Mouse (Mus musculus): ENCODE measurements around the gene Pop5. TPM values are rescaled to one million over a fixed set of nuclear protein-coding genes. Genes with fewer than 3 reads are reported as not detected.

The Pop5 gene
- total RNA-seq, 2 experiments from 2014 or later, result 104 to 110 TPM

DNA sequence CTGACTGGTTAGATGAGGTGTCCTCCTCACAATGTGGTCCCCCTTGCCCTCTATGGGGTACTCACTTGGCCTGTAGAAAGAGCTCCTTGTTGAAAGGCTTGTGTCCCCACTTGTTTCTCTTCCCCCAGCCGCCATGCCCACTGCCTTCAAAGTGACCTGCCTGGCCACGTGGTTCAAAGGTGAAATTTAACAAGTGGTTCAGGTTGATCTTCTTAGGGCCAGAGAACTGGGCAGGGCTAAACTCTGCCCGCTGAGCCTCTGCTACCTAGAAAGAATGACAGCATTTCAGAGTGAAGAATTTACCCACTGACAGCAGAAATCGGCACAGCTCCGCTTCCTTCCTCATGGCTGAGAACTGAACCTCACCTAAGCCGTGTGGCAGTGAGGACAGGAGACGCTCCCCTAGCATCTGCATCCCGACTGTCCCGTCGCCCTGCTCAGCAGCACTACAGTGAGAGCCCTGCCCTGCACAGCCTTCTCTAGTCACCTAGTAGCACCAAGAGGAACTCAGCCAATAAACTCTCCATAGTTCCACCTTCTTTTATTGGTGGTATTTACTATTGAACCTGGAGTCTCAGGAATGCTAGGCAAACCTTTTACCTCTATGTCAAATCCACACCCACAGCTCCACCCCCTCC lies 21.4 kb downstream of the Pop5 start:
- DNase-seq (ENCODE audit: low spot score in 2 of 2), result no peak
- intact Hi-C loops (cut with DNase I), result no loop called here

DNA sequence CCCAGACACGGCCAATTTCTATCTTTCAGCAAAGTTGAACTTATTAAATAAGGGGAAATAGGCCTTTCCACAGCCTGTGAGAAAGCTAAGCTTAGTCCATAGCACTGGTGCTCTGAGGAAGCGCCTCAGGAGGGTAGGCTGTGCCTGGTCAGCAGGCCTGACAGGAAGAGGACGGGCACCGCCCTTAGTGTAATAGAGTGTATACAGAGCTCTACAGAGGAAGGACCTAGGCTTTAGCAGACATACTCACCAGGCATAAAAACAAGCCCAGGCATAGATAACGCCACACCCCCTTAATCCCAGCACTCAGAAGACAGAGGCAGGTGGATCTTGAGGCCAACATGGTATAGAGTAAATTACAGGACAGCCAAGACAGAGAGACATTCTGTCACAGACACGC lies 24.7 kb downstream of the Pop5 start:
- no peak for DNase-seq (ENCODE audit: low spot score in 2 of 2)
- intact Hi-C loops (cut with DNase I), result loop anchor here (10.0 kb wide), 1 partner anchor 246 kb away; the partner anchor contains the start of gene Sppl3

DNA sequence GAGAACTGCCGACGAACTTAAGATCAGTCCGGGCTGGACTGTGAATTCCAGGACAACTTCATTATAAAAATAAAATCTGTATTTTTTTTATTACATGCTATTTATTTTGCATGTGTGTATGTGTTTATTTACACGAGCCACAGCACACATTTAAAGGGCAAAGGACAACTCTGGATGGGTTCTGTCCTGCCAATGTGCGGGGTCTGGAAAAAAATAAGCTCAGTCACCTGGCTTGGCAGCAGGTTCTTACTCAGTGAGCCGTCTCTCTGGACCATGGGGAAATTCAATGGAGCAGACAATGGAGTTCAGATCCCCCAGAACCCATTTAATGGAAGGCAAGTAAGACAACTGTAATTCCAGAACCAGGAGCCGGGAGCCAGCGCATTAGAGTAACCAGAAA lies 25.5 kb downstream of the Pop5 start:
- intact Hi-C loops (cut with DNase I), result loop anchor here (10.0 kb wide), 1 partner anchor 246 kb away; the partner anchor contains the start of gene Sppl3
- no peak for DNase-seq (ENCODE audit: low spot score in 2 of 2)

DNA sequence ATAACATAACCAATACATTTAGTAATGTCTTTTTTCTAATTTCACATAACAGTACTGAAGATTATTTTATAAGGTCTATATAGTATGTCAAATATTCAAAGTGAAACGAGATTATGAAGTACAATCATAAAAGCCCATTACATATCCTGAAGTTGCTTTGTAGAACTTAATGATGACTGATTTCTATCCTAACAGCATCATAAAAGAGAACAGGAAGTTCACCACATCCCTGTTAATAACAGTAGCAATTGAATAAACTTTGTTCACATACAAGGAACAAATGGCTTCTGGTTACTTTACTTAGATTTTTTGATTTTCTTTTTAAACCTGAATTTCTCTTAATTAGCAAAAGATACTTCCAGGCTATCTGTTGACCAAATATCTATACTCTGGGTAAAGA lies 26.2 kb downstream of the Pop5 start:
- intact Hi-C loops (cut with DNase I), result loop anchor here (10.0 kb wide), 1 partner anchor 247 kb away; the partner anchor contains the start of gene Sppl3

DNA sequence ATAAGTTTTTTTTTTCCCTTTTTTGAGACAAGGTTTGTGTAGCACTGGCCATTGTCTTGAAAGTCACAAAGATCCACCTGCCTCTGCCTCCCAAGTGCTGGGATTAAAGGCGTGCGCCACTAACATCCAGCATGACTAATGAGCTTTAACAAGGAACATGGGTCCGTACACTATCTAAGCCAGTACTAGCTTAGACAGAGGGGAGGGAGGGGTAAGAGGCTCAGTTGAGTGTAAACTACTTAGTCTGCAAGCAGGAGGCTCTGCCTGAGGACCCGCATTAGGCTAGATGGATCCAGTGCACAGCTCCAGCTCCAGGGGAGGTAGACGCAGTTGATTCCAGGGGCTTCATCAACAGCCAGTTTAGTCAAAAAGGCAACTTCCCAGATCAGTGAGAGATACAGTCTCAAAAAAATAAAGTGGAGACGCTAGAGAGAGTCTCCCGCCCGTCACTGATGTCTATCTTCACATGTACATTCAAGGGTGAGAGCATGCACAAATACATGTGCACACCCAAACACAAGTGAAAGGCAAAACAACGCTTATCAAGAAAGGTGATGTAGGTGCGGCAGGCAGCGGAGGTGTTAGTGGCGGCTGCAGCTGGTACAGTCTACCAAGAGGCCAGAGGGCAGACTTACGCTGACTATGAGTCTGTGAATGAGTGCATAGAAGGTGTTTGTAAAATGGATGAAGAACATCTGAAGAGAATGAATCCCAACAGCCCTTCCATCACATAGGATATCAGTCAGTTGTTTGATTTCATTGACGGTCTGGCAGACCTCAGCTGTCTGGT lies 27.1 kb downstream of the Pop5 start:
- intact Hi-C loops (cut with DNase I), result loop anchor here (10.0 kb wide), 1 partner anchor 248 kb away; the partner anchor contains the start of gene Sppl3
- DNase-seq (ENCODE audit: low spot score in 2 of 2), result no peak

More for the DNA sequence above, 26.2 kb downstream of the Pop5 start:
- no peak for DNase-seq (ENCODE audit: low spot score in 2 of 2)

DNA sequence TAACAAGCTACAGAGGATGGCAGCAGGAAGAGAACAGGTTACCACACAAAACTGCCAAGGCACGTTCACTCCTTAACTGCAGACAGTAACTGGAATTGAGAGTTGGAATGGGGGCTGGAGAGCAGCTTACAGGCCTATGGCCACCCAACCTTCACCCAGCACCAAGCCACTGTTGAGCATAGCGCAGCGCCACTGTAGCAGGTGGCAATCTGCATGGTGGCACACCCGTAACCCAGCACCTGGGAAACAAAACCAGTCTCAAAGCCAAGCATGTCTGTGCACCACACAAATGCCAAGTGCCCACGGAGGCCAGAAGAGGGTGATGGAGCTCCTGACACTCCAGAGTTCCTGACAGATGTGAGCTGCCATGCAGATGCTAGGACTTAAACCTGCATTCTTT lies 30.7 kb downstream of the Pop5 start:
- intact Hi-C loops (cut with DNase I), result loop anchor here (10.0 kb wide), 1 partner anchor 252 kb away; the partner anchor contains the start of gene Sppl3
- no peak for DNase-seq (ENCODE audit: low spot score in 2 of 2)

DNA sequence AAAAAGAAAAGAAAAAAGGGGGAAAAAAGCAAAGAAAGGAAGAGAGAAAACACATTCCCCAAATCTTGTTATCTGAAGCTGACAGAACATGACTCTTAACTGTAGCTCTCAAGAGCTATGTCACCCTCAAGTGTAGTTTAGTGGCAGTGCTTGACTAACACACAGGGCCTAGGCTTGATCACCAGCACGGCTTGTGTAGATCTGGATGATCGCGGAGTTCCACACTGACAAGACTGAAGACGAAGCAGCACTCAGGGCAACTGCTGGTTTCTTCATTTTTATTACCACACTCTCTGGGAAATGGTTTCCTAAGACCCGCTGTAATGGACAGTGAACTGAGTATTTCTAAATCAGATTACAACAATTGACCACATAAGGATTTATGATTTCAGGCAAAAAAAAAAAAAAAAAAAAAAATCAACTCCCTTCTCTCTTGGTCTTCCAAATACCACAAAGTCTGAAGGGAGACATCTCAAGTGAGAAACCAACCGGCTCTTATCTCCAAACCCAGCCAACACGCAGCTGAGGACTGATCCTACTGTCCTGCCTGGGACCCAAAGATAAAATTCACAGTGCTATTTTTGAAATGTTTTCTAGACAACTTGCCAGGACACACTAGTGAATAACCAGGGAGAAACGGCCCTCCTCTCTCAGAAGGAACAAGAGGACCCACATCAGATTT lies 31.3 kb downstream of the Pop5 start:
- intact Hi-C loops (cut with DNase I), result loop anchor here (10.0 kb wide), 1 partner anchor 252 kb away; the partner anchor contains the start of gene Sppl3
- no peak for DNase-seq (ENCODE audit: low spot score in 2 of 2)

DNA sequence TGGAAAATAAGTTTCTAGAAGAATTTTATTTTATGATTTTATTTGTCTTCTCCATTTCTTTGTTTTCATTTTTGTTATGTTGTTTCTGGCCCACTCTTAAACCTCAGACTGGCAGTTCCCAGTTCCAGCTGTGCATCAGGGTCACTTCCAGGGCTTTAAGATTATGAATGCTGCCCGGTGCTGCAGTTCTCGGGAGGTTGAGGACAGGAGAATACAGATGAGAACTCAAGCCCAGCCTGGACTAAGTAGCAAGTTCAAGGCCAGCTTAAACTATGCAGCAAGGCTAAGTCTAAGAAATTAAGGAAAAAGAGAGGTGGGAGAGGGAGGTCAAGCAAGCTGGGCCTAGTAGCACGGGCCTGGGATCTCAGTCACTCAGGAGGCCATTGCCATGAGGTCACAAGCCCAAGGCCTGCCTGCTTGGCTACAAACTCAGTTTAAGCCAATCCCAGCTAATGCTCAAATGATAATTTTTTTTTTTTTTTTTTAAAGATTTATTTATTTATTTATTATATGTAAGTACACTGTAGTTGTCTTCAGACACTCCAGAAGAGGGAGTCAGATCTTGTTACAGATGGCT lies 31.9 kb downstream of the Pop5 start:
- no peak for DNase-seq (ENCODE audit: low spot score in 2 of 2)
- intact Hi-C loops (cut with DNase I), result loop anchor here (10.0 kb wide), 1 partner anchor 253 kb away; the partner anchor contains the start of gene Sppl3

DNA sequence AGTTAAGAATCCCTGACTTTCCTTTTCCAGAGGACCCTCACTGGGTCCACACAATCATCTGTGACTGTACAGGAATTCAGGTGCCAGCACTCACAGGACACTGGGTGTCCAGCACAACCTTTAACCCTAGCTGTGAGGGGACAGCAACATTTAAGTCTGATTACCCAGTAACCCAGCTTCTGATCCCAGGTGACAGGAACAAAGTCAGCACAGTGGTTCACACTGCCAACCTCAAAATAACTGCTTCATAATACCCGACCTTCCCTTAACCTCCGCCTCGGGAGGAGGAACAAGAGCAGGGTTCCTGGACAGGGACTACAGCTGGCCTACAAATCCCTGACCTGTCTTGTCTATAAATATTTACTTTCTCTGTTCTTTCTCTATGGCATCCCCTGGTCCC lies 32.6 kb downstream of the Pop5 start:
- DNase-seq (ENCODE audit: low spot score in 2 of 2), result no peak
- intact Hi-C loops (cut with DNase I), result loop anchor here (10.0 kb wide), 1 partner anchor 253 kb away; the partner anchor contains the start of gene Sppl3

DNA sequence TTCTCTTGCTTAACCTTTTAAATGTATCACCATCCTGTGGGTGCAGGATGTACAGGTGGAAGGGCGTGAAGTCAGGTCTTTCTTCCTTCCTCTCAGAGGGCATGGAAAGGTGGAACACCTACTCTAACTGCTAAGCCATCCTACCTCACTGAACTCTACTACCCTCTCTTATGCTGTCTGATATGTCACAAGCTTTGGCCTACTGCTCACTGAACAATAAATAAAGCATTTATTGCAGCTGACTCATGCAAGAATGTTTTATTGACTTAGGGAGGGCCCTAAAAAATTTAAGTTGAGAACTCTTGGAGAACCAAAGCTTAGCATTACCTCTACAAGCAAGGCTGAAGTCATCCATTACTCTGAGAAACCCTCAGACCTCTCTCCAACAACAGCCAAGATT lies 34.3 kb downstream of the Pop5 start:
- intact Hi-C loops (cut with DNase I), result loop anchor here (10.0 kb wide), 1 partner anchor 255 kb away; the partner anchor contains the start of gene Sppl3
- DNase-seq (ENCODE audit: low spot score in 2 of 2), result no peak

DNA sequence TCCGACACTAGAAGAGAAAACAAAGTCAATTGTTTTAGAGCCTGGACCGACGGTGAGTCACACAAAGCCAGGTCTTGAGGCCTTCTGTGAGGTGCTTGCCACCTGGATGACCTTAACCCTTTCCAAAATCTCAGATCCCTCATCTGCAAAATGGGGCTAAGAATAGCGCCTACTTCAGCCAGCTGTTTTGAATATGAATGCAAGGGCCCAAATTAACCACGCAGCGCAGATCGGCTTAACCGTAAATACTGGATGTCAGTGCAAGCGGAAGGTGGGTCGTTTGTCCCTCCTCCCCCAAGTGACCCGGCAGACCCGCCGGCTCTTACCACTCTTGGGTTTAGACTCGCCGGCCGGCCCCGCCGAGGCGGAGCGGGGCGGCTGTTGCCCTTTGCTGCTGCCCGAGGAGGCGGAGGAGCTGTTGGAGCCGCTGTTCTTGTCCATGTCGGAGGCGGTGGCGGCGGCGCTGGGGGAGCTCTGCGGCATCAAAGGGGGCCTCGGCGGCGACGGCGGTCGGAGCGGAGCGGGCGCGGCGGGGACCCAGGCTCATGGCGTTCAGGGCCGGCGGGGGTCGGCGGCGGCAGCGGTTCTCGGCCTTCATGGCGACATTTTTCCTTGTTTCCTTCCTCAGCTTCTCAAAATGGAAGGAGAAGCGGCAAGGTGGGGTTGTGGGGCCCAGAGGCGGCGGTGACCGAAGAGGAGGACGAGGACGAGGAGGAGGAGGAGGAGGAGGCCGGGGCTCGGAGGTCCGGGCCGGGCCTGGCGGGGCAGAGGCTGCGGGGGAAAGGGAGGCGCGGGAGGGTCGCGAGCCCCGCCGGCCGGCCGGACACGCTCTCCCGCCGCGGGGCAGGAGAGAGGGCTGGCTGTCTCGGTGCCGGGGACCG lies 36.5 kb downstream of the Pop5 start:
- intact Hi-C loops (cut with DNase I), result loop anchor here (2.0 kb wide), 1 partner anchor 29 kb away; the partner anchor contains the start of gene Dynll1
- DNase-seq (ENCODE audit: low spot score in 2 of 2), result peak; percentile 23 to 29

DNA sequence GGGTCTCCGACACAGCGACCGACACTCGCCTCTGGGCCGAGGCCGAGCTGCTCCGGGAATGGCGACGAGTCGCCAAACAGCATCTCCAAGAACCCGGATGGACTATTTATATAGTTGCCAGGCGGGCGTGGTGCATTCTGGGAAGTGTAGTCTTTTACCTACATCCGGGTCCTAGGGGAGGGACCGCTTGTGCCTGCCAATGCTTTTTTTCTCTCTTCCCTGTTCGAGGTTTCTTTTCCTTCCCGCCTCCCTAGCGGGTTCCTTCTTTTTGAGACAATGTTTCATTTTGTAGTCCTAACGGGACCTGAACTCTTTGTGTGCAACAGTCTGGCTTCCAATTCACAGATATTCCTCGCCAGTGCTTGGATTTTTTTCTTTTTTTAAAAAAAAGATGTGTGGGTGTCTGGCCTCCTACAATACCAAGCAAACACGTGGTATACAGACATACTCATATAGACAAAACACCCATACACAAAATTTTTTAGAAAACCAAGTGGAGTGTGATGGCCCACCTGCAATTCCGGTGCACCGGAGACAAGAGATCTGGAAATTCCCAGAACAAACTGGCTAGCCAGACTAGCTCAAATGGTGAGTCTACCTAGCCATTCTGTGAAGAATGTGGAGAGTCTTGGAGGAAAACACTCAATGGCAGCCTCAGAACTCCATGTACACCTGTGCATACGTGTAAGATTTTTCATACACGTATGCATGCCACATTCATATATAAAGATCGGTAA lies 37.3 kb downstream of the Pop5 start, which contains the start of gene Rnf10:
Gene Rnf10, minus strand, starts transcription at position 87 of the 737 bp plus-strand sequence.
- intact Hi-C loops (cut with DNase I), result loop anchor here (2.0 kb wide), 1 partner anchor 28 kb away; the partner anchor contains the start of gene Dynll1
- DNase-seq (ENCODE audit: low spot score in 2 of 2), result peak; percentile 99

DNA sequence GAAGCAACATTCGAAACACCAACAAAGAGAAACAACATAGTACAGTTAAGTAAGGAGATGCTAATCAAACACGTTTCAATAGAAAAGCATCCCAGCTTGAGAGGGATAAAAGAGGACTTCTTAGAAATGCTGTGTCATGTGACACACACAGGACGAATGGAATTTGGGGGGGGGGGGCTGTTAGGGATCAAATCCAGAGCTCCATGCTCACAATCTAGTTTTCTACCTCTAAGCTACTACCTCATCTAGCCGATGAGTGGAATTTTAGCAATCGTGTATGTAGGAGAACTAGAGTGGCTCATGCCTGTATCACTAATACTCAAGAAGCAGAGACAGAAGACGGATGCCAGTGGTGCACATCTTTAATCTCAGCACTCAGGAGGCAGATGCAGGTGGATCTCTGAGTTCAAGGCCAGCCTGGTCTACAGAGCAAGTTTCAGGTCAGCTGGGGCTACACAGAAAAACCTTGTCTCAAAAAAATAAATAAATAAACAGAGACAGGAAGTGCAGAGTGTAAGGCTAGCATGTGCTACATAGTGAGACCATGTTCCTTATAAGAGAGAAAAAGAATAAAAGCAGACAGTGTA lies 38.0 kb downstream of the Pop5 start:
- intact Hi-C loops (cut with DNase I), result loop anchor here (2.0 kb wide), 1 partner anchor 27 kb away; the partner anchor contains the start of gene Dynll1
- DNase-seq (ENCODE audit: low spot score in 2 of 2), result no peak

DNA sequence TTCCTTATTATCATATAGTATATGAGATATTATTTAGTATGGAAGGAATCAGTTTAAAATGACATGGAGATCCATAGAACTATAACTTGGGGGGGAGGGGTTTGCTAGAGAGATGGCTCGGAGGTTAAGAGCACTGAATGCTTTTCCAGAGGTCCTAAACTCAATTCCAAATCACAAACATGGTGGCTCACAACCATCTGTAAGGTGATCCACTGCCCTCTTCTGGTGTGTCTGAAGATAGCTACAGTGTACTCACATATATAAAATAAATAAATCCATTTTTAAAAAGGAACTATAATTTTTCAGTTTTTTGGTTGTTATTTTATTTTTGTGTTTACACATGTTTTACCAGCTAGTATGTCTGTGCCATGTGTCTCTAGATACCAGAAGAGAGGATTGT lies 38.7 kb downstream of the Pop5 start:
- DNase-seq (ENCODE audit: low spot score in 2 of 2), result no peak
- intact Hi-C loops (cut with DNase I), result no loop called here

DNA sequence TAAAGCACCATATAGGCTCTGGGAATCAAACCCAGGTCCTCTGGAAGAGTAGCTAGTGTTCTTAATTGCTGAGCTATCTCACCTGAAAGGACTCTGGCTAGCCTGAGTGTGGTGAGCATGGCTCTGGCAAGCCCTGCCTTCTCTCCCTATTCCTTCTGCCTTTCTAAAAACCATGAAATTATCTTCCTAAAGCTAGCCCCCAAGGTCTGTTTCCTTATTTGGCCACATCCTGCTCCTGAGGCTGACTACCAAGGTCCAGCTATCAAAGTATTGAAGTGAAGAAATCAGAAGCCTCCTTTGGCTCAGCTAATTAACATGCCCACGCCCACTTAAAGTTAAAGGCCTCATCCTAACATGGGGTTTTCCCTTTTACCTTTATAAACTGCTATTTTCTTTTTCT lies 39.1 kb downstream of the Pop5 start:
- no peak for DNase-seq (ENCODE audit: low spot score in 2 of 2)
- intact Hi-C loops (cut with DNase I), result no loop called here

DNA sequence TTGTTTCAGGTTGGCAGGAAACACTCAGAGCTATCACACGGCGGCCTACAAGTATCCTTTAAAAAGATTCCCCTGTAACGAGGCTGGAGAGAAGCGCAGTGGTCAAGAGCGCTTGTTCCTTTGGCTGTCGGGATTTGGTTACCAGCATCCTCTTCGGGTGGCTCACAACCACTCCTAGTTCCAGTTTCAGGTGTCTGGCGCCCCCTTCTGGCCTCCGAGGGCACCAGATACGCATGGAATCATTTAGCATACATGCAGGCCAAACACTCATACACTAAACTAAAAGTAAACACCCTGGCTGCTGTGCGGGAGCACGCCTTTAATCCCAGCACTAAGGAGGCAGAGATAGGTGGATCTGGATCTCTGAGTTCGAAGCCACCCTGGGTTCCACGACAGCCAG lies 40.4 kb downstream of the Pop5 start:
- intact Hi-C loops (cut with DNase I), result no loop called here

DNA sequence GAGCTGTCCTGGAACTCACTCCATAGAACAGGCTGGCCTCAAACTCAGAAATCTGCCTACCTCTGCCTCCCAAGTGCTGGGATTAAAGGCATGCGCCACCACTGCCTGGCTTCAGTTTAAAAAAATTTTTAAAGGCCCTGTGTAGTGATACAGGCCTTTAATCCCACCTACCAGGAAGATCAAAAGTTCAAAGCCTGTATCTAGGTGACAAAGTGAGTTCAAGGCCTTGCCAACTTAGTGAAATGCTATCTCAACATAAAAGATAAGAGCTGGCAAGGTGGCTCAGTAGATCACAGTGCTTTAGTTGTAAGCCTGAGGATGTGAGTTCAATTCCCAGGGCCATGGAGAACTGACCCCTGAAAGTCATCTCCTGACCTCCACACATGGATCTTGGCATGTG lies 42.4 kb downstream of the Pop5 start:
- intact Hi-C loops (cut with DNase I), result no loop called here

More for the DNA sequence above, 40.4 kb downstream of the Pop5 start:
- no peak for DNase-seq (ENCODE audit: low spot score in 2 of 2)

More for the DNA sequence above, 42.4 kb downstream of the Pop5 start:
- DNase-seq (ENCODE audit: low spot score in 2 of 2), result no peak

Measured in left cerebral cortex, postnatal 25 days (tissue).